Mouse (Mus musculus) myocyte (in vitro differentiated cells): ENCODE measurements at regions not wholly inside any gene's neighbourhood (a gene's known extent, or its start where the extent isn't known, plus 50 kb on each side); places are given as distances from the start of the nearest gene placed in this dataset.

Experiments
- CEBPB ChIP-seq: IDR thresholded peaks from 2 replicates; pipeline ENCODE4 v1.6.1; 2011; ENCODE audit warnings: mild to moderate bottlenecking, moderate library complexity; ENCODE audit not compliant: poor library complexity, insufficient read depth, severe bottlenecking
- MAX ChIP-seq: IDR thresholded peaks from one replicate; pipeline ENCODE4 v1.6.1; 2011; ENCODE audit warnings: low read depth, mild to moderate bottlenecking, control low read depth
- POLR2A ChIP-seq: IDR thresholded peaks from one replicate; pipeline ENCODE4 v1.6.1; 2011; ENCODE audit warnings: low read depth, mild to moderate bottlenecking, control low read depth, moderate library complexity; ENCODE audit not compliant: insufficient read length
- TCF12 ChIP-seq: IDR thresholded peaks from one replicate; pipeline ENCODE4 v1.6.1; 2011; ENCODE audit warnings: mild to moderate bottlenecking, control low read depth; ENCODE audit not compliant: poor library complexity, insufficient read depth, severe bottlenecking
- USF1 ChIP-seq: IDR thresholded peaks from one replicate; pipeline ENCODE4 v1.6.1; 2011; ENCODE audit warnings: low read depth, mild to moderate bottlenecking, control low read depth, moderate library complexity

GRCm38 (mm10) chr2:75422798-75423685 is 236.0 kb upstream of the Hnrnpa3 start:
- TF ChIP-seq MAX, result no peak
- TF ChIP-seq POLR2A, result no peak
- TF ChIP-seq CEBPB, result no peak
- TF ChIP-seq TCF12, result no peak
- no peak for TF ChIP-seq USF1
